Mouse (Mus musculus): ENCODE results near the gene Gemin7.
"Not testable (repeated sequence)": the region's sequence is repeated elsewhere in the genome, so short reads cannot be mapped to it uniquely, and the experiment has no call there.

Gemin7 gene

GRCm38 (mm10) chr7:19577141-19577852 lies at the start of gene Gemin7, which contains the start of gene Zfp296:
Gemin7 (minus strand) TSS chr7:19577595.
Zfp296 (plus strand) TSS chr7:19577287.
- in situ Hi-C loops (cut with MboI, MseI) = no loop called here

- in situ Hi-C loops (cut with MboI, MseI) = no loop called here
Measured at GRCm38 (mm10) chr7:19623433-19623832, 46.0 kb upstream of the Gemin7 start.

DNA sequence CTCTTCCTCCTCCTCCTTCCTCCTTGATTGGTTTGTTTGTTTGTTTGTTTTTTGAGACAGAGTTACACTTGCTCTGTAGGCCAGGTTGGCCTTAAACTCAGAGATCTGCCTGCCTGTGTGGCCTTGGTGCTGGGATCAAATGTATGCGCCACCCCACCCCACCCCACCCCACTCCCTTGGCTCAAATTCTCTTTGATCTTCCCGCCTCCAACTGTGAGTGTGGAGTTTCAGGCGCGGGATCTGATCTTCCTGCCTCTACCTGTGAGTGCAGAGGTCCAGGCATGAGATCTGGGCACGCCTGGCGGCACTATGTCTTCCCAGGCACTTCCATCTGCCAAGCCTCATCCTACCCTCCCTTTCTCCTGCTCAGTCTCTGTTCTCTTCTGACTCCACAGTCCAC lies 44.8 kb upstream of the Gemin7 start:
- in situ Hi-C loops (cut with MboI, MseI) = no loop called here

DNA sequence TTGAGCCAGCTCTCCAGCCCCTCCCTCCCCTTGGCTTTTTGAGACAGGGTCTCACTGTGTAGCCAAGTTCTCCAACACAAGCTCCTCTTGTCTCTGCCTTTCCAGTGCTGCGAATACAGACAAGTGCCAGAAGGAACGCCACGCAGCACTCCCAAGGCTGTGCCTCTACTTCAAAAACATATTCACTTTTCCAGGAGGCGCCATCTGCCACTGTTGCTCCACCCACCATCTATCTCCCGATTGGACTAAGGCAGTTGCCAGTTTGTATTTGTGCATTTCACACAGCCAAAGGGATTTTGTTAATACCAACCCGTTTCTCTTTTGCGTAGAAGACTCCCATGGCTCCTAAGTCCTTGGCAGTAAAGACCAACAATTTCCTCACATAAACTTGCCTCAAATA lies 43.4 kb upstream of the Gemin7 start:
- in situ Hi-C loops (cut with MboI, MseI) = no loop called here

DNA sequence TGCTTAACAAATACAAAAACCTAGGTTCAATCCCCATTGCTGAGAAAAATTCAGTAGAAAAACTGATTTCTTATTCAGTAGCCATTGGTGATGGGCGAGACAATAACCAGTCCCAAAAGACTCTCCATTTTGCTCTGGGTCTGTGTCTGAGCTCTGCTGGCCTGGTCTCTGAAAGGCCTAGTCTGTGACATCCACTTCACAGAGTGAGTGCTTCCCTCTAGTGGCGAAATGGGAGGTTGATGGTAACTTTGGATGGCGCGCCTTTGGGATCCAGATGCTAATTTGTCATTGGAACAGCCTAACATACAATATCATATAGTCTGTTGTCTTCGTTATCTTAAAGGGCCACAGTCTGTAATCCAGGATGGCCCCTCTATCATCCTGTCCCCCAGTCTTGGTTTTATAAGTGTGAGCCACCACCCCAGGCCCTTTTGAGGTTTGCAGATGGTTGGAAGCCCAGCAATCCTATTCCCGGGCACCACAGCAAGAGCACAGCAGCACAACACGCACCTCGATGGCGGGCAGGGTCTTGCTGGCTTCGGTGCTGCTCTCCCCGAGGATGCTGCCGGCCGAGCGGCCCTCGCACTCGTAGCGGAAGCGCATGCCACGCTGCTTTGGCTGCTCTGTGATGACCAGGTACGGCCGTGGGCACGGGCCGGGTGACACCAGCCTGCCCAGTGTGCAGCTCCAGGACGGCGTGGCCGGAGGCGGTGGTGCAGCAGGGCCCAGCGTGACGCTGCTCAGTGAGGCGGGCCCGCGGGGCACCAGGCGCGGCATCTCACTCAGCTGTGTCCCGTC lies 41.8 kb upstream of the Gemin7 start:
- in situ Hi-C loops (cut with MboI, MseI) = no loop called here

DNA sequence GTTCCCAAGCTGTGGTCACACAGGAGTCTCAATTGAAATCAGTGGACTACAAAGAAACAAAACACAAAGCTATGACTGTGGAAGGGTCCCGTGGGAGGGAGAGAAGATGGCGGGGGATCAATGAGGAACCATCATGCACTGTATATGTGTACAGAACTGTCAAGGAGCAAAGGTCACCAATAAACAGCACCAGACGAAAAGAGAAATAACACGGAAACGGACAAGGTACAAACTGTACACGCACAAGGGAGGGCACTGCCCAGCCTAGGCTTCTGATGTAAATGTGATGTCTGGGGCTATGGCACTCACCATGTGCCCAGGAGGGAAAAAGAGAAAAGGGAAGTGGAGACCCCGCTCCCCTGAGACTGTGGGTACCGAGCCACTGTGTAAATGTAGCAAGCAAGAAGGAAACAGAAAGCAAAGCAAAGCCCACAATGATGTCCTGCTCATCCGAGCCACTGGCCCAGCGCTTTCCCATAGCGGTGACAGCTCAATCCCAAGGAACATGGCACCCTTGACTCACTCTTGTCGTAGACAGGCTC lies 37.7 kb upstream of the Gemin7 start:
- in situ Hi-C loops (cut with MboI, MseI) = no loop called here

DNA sequence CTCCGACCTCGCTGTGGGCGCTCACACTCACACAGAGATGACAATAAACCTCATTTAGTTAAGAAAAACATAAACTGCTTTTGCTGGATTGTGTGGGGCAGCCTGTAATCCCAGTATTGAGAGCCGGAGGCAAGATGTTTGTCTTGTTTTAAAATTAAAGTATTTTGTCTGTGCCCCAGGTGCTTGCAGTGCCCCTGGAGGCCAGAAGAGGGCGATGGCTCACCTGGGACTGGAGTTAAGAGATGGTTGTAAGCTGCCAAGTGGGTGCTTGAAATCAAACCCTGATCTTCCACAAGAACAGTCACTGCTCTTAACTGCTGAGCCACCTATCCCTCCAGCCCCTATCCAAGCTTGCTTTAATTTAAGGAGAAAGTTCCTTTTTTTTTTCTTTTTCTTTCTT lies 33.6 kb upstream of the Gemin7 start:
- in situ Hi-C loops (cut with MboI, MseI) = no loop called here

DNA sequence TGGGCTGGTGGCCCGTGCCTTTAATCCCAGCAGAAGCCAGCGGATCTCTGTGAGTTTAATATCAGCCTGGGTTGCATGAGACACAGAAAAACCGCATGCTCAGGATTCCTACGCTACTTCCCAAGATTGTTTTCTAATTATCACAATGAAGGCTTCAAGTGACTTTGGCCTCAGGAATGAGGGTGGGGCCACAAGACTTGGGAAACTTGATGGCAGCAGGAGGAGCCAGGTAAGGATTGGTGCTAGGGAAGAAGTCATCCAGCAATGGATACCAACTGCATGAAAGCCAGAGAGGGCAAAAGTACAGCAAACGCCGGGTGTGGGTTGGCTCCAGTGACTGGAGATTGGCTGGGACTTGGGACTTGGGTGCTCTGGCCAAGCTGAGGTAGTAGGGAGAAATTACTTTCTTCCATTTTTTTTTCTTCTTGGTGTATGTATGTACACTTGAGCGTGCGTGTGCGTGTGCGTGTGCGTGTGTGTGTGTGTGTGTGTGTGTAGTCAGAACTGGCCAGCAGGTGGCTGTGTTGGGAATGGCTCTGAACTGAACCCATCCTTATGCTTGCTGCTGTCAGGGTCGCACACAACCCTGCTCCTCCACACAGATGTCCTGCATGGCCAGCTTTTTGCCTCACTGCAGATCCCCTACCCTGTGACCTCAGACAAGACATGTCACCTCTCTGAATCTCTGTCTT lies 32.4 kb upstream of the Gemin7 start:
- in situ Hi-C loops (cut with MboI, MseI) = no loop called here

- in situ Hi-C loops (cut with MboI, MseI) = no loop called here
Measured at GRCm38 (mm10) chr7:19607291-19607690, 29.9 kb upstream of the Gemin7 start.

DNA sequence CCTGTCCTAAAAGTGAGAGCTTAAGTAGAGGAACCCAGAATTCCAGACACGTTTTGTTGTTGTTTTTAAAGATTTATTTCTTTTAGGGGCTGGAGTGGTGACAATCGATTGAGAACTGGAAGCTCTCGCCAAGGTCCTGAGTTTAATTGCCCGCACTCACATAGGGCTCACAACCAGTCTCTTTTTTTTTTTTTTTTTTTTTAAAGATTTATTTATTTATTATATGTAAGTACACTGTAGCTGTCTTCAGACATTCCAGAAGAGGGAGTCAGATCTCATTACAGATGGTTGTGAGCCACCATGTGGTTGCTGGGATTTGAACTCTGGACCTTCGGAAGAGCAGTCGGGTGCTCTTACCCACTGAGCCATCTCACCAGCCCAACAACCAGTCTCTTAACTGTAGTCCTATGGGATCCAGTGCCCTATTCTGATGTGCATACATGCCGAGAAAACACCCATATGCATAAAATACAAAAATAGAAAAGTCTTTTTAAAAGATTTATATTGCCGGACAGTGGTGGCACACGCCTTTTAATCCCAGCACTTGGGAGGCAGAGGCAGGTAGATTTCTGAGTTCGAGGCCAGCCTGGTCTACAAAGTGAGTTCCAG lies 27.3 kb upstream of the Gemin7 start:
- in situ Hi-C loops (cut with MboI, MseI) = not testable (repeated sequence)

GRCm38 (mm10) chr7:19603849-19604605 lies 26.6 kb upstream of the Gemin7 start, which contains the start of gene Clasrp:
Clasrp (minus strand) TSS chr7:19604486.
- in situ Hi-C loops (cut with MboI, MseI) = no loop called here

GRCm38 (mm10) chr7:19603055-19603454 lies 25.7 kb upstream of the Gemin7 start:
- in situ Hi-C loops (cut with MboI, MseI) = no loop called here

GRCm38 (mm10) chr7:19600562-19600961 lies 23.2 kb upstream of the Gemin7 start:
- in situ Hi-C loops (cut with MboI, MseI) = no loop called here

DNA sequence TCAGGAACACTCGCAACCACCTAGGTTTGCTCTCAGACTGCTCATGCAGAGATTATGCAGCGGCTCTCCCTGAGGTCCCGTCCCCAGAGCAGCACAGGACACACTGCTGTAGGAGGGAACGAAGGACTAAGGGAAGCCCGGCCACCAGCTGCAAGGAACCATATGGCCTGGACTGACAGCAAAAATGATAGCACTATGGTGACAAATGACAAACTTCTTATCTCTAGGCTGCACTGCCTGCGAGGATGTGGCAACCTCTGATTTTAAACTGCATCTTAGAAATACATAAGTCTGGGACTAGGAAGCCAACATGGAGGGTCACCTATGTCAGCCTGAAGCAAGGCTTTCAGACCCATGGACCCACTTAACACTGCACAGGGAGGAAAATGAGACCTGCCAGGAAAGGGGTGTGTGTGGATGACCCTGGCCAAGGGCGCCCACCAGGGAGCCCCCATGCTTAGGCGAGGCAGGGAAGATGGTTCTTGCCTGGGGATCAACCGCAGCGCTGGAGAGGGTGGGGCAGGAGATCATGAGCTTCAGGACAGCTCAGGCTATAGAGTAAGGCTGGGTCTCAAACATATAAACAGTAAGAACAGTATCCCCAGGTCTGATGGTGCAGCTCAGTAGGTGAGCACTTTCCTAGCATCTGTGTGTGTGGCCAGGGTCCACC lies 15.8 kb upstream of the Gemin7 start:
- in situ Hi-C loops (cut with MboI, MseI) = no loop called here

GRCm38 (mm10) chr7:19589917-19590316 lies 12.5 kb upstream of the Gemin7 start:
- in situ Hi-C loops (cut with MboI, MseI) = no loop called here

DNA sequence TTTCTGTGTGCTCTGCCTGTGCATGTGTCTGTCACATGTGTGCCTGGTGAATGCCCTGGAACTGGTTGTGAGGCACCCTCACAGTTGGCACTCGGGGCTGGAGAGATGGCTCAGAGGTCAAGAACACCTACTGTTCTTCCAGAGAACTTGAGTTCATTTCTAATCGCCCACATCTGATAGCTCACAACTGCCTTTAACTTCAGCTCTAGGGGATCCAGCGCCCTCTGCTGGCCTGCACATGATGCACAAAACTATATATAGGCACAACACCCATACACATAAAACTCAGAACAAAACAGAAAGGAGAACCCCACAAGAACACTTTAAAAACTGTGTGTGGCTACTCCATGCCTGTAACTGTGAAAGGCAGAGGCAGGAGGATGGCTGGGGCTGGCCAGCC lies 11.8 kb upstream of the Gemin7 start:
- in situ Hi-C loops (cut with MboI, MseI) = no loop called here

- in situ Hi-C loops (cut with MboI, MseI) = no loop called here
Measured at GRCm38 (mm10) chr7:19586269-19586668, 8.9 kb upstream of the Gemin7 start.

DNA sequence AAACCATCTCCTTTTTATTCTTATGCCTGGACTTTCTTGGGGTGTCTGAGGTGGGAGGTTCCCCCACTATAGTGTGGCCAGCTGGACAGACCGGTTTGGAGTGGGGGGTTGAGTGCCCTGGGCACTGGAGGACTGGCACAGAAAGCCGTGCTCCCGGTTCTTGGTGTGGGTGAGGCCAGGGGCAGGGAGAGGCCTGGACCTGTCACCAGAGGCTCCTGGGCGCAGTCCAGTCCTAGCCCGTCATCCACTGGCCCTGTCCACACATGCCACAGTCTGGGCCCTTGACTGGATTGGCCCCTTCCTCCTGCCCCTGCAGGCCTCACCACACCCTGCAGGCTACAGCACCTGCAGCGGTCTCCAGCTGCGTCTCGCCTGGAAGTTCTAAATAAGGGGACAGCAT lies 3.2 kb upstream of the Gemin7 start:
- in situ Hi-C loops (cut with MboI, MseI) = no loop called here

DNA sequence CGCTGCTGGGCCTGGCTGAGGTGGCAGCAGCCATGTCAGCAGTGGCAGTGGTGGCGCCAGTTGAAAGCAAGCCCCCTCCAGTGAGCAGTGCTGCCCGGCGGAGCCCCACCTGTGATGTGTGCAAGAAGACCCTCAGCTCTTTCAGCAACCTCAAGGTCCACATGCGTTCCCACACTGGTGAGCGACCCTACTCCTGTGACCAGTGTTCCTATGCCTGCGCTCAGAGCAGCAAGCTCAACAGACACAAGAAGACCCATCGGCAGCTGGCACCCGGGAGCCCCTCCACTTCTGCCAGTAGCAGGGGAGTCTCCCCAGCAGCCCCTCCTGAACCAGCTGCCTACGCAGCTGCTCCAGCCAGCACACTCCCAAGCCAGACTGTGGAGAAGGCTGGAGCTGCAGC lies 2.4 kb upstream of the Gemin7 start:
- in situ Hi-C loops (cut with MboI, MseI) = no loop called here

DNA sequence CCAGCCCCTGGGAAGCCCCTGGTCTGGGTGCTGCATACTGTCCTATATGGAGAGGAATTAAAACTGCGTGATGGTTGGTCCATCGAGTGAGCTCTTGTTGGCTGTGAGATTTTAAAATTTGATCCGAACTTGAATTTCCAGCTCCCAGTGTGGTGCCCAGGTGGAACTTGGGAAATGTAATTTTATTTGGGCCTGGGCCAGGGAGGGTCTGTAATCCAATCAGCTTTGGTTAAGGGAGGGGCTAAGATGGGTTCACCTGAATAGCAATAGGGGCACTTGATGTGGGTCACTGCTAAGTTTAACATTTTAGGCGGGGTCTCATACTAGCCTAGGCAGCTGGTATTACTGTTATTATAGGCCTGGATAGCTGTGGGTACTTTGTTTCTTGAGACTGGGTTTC lies 1.0 kb upstream of the Gemin7 start:
- in situ Hi-C loops (cut with MboI, MseI) = no loop called here
